Mouse (Mus musculus): ENCODE data around the gene Gpr68.

The Gpr68 gene

DNA sequence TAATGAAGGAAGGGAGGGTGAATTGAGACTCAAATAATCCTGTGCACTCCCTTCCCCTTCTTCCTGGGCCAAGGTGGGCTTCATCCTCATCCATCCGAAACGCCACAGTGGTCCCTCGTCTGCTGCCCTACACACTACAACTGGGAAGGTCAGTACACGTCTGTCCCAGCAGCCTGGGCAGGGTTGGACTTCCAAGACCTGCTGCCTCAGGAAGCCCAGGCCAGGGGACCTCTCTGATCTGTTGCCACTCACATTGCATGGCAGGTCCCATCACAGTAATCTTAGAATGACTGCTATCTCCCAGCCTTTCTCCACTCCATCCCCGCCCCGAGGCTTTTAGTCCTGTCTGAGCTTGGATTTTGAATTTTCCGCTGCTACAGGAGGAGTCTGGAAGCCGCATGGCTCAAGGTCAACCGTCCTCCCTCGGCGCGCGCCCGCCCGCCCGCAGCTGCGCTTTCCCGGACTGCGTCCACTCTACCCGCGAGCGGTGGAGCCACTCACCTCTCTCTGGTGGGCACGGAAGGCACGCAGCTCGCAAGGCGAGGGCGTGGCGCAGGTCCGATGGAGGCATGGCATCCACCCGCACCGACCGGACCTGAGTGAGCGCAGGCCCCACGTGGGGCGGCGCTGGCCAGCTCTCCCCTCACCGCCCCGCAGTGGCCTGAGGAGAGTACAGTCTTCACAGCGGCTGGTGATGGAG is at the start of gene Gpr68:
Gpr68 (minus strand) TSS at position 601 of the 700 bp plus-strand sequence.
- DNase-seq (ENCODE audit: low spot score in 2 of 2) = no peak

DNA sequence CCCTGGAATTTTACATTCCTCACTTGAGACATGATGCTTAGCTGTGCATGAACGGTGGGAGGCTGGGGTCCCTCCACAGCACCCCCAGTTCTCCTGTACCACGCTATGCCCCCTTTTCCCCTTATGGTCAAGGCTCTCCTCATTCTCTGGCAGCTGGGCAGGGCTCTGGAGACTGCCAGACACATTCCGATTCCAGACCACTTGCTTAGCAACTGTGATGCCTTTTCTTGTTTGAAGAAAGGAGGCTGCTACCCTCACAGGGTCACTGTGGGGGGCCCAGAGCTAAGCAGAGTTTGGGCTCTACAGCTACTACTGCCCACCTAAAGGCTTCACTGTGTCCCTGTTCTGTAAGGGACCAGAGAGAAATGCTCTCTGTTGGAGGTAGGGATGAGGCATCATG is 49.3 kb upstream of the Gpr68 start:
- no peak for DNase-seq (ENCODE audit: low spot score in 2 of 2)

DNA sequence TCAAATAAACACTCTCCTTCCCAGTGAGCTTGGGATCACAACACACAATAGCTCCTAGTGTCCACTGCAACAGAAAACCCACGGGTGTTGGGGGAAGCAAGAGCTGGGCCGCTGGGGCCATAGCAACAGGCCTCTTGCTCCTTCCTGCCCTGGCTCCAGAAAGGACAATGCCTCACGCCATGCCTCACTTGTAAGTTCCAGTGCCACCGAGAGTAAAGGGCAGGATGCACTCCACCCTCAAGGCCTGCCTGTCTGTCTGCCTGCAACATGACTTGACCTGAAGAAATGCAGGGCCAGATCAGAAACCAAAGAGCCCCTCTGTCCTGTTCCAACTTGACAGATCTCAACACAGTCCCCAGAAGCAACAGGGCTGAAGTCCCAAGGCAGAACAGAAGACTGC is 48.8 kb upstream of the Gpr68 start:
- DNase-seq (ENCODE audit: low spot score in 2 of 2) = no peak

DNA sequence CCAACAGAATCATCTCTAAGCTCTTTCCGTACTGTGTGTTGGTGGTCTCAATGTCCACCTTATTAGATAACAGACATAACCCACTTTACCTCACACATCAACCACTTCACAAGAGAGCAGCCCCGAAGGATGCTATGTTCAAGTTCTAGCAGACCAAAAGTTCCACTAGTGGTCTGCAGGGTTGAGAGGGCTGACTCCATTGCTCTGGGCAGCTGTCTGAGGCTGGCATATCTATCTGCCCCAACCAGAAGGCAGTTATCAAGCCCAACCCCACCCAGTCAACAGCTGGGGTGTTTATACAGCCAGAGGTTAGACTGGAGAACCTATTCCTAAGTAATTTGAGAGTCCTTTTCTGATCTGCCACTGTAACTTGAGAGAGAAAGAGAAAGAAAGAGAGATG is 48.0 kb upstream of the Gpr68 start:
- peak; percentile 41 to 51 for DNase-seq (ENCODE audit: low spot score in 2 of 2)

DNA sequence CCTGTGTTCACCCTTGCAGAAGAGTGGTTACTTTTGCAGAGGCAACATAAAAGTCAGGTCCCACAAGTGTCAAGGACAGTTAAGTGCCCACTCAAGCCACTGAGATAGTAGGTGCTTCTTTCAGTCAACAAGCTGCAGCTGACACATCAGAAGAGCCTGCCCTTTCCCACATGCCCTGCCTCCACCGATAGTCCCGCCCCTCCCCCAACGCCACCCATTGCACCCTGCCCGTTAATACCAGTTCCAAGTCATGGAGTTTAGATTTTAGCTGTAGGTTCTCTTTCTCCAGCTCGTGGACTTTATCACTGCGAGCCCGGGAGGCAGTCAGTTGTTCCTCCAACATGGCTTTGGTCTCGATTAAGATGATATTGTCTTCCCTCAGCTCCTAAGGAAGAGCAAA is 45.9 kb upstream of the Gpr68 start:
- DNase-seq (ENCODE audit: low spot score in 2 of 2) = peak in 1 of 2 experiments; percentile 36

DNA sequence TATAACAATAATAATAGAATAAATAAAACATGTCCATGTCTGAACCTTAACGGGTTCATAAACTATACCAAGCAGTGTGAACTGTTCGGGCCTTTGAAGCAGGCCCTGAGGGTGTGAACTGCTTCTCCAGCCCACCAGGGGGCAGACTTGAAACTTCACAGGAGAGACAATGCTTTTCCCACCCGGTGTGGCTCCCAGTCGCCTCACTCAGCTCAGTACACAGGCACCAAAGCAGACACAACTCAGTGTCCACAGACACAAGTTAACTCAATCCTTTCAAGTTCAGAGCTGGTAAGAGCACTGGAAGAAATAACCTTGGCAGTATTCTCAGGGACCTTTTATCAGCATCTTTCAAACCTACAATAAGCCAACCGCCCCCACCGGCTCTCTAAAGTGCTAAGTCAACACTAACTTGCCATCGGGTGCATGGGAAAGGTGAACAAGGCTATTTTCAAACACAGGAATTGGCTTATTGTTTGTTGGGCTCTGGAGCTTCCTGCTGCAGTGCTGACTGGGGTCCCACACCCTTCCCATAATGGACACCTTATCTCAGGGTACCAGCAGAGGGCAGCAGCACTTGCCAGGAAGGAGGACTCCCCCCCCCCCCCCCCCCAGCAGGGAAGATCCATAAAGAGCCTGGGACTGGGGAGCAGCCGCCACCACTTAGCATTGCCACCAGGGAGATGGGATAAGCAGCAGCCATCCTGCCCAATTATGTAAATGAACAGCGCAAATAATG is 44.4 kb upstream of the Gpr68 start:
- peak; percentile 65 to 77 for DNase-seq (ENCODE audit: low spot score in 2 of 2)

DNA sequence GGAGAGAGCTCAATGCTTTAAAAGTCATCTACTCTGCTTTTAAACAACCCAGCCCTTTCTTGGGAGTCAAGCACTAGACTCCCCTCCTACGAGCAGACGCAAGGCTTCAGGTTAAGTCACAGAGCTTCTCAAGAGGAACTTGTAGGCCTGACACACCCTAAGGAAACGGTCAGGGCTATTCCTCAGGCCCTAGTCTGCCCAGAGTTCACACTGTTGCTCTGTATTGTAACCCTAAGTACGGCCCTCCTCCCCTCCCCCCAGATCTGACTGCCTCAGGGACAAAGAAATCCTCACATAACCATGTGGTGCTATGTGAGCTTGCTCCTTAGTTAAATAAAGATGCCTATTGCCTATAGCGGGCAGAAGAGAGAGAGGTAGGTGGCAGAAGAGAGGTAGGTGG is 41.1 kb upstream of the Gpr68 start:
- no peak for DNase-seq (ENCODE audit: low spot score in 2 of 2)

DNA sequence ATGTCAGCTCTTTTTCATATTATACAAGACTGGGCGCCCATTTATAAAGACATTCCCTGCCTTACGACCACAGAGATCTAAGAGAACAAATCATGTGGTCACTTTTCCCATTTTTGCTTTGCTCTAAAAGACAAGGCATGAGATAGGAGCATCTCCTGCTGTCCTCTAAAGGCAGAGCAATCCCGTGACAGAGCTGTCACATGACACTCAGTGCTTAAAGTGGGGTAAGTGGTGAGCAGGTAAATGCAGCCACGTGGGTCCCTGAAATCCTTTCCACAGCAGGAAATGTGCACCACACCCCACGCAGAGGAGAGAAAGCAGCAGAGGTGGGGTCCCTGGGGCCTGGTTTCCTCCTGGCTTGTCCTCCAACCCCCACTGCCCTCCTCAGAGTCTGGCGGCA is 40.0 kb upstream of the Gpr68 start:
- DNase-seq (ENCODE audit: low spot score in 2 of 2) = no peak

DNA sequence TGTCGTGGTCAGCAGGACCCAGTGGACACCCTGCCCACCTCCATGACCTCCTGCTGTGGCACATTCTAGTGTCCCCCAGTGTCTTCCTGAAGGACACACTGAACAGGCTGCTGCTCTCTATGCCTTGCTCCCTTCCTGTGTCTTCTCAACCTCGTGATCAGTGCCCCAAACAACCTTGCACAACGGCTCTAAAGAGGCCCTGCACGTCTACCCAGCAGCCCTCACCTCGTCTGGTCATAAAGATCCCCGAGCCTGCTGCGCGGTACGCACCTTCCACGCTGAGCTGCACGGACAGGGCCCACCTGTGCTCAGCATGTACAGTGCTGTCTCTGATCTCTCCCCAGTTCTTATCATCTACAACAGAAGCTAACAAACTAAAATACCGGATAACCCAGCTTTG is 38.0 kb upstream of the Gpr68 start:
- no peak for DNase-seq (ENCODE audit: low spot score in 2 of 2)

DNA sequence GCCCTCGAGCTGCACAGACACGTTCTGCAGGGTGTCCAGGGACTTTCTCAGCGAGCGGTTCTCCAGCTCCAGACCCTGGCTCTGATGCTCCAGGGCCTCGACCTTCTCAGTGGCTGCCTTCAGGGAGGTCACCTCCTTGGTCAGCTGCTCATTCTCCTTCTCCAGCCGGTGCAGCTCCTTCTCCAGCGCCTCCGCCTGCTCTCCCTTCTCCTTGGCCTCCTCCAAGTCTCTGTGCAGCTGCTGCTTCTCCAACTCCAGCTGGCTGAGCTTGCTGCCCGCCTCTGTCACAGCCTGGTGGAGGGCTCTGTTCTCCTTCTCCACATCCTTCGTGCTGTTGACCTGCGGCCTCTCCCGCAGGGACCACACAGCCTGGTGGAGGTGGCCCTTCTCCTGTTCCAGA is 37.5 kb upstream of the Gpr68 start:
- DNase-seq (ENCODE audit: low spot score in 2 of 2) = no peak

DNA sequence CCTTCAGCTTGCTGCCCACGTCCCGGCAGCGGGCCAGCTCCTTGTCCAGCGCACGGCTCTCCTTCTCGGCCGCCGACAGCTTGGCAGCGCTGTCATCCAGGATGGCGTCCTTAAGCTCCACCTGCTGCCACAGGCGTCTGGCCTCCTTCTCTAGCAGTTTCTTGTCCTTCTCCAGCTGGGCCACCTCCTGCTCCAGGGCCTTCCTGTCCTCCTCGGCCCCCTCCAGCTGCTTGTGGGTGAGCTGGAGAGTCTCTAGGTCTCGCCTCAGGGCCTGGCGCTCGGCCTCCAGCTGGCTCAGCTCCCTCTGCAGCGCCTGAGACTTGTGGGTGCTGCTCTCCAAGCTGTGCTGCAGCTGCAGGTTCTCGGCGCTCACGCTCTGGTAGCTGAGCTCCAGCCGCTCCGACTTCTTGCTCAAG is 36.9 kb upstream of the Gpr68 start:
- no peak for DNase-seq (ENCODE audit: low spot score in 2 of 2)

DNA sequence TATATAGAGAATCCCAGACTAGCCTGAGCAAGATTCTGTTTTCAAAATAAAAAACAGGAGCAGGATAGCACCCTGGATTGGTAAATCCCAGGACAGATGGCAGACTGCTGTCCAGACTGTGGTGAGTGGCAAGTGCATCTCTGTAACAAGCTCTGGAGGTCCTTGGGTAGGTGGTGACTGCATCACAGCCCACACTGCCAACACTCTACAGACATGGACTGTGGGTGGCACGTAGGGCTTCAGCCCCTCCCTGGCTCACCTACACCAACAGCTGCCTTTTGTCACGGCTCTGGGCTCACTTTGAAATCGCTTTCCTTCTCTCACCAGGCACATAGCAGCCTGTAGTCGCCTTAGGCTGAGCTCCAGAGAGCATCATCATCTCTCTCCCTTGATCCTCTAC is 35.1 kb upstream of the Gpr68 start:
- DNase-seq (ENCODE audit: low spot score in 2 of 2) = no peak

DNA sequence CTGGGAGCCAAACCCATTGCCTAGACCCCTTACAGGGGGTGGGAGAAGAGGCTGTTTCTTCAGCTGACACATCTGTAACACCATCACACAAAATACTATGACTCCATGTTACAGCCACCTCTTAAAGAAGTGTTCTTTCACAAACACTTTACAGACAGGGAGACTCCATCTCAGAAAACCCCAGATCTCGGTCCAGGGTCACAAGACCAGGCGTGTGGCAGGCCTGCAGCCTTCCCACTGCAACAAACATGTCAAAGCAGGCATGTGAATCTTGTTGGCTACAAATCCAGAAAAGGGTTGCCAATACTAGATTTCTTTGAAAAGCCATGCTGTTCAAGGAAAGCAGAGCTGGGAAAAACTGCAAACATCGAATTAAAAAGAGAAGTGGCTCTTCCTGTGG is 33.4 kb upstream of the Gpr68 start:
- no peak for DNase-seq (ENCODE audit: low spot score in 2 of 2)

DNA sequence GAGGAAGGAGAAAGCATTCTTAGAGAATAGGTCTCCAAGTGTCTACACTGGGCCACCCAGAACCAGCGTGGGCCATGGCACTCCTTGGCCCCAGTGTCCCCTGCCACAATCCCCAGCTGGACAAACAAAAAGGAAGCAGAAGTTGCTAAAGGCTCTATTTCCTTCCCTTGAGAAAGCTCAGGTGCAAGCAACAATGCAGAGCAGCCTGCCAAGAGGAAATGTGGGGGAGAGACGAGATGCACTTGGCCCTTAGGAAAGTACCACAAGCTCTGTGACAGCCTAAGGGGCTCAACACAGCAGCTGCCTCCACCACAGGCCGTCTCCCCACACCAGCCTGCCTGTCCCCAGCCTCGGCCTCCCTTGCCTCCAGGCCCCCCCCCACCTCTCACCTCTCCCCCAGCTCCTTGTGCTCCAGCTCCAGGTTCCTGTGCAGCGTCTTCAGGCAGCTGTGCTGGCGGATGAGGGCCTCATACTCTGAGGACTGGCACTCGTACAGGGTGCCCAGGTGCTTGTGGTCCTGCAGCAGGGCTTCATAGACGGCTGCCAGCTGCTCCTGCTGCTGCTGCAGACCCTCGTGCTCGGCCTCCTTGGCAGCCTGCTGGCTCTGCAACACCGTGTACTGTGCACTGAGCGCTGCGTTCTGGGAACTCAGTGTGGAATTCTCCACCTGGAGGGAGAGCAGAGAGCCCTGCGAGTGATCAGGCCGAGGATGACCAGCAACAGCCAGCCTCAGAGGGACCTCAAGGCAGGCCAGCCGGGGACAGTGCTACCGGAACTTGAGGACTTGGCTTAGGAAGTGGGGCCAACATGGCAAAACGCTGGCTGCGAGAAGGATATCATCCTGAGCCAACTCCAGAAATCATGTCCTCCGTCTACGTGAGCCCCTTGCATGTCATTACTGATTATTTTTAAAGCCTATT is 29.7 kb upstream of the Gpr68 start:
- no peak for DNase-seq (ENCODE audit: low spot score in 2 of 2)

DNA sequence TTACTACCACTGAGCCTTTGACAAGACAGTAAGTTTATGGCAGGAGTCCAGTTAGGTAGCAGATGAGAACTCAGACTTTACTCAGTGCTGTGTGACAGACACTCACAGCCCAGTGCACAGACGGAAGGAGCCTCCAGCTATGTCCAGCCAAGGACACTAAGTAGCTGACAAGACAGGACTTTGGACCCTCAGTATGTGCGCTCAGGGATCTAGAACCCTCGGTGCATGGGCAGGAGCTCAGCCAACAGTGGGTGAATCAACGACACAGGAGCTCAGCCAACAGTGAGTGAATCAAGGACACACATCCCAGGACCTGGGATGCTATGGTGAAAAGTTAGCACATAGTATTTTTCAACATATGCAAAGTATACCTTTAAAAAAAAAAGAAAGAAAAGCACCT is 28.7 kb upstream of the Gpr68 start:
- no peak for DNase-seq (ENCODE audit: low spot score in 2 of 2)

DNA sequence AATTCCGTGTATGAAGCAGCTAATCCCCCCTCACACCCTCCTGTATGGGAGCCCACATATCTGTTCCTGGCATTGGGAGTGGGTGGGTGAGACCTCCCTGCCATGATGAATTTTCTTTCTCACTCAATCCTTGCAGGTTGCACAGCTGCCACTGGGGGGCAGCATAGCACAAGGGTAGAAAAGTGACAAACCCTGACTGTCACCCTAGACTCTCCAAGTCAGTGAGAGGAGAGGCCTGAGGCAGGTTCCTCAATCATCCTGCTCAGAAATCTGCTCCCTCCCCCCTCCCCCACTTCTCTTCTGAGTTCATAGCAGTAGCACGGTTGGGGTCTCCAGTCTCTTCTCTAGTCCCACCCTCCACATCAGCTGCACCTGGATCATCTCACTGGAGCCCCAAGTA is 28.1 kb upstream of the Gpr68 start:
- DNase-seq (ENCODE audit: low spot score in 2 of 2) = peak; percentile 57 to 73

DNA sequence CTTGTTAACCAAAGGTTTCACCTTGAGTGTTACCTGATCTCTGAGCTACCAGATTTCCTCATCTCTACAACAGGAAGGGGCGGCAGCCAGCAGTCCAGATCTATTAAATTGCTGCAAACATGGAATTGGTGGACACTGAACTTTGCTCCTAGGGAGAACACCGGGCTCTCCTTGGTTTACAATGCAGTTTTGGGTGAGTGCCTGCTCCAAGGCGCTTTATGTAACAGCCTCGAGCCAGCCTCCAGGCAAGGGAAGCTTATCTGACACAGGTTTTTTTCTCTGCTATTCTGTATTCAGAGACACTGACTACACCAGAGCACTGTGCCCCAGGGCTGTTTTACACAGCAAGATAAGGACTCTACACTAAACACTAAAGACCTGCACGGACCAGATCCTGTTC is 26.8 kb upstream of the Gpr68 start:
- no peak for DNase-seq (ENCODE audit: low spot score in 2 of 2)

DNA sequence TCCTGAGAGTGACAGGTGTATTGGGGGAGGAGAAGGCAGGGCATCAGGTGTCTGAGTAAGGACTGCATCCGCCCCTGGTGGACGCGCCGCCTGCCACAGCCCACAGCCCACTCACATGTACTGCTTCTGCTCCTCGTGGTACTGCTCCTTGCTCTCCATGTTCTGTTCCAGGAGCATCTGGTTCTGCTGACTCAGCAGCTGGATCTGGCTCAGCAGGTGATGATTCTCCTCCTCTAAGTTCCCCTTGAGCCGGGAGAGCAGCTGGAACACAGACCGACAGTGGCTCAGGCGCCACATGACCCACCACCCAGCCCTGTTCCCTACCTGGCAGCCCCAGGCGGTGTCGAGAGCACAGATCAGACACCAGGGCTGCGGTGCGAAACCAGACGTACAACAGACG is 23.7 kb upstream of the Gpr68 start:
- no peak for DNase-seq (ENCODE audit: low spot score in 2 of 2)

DNA sequence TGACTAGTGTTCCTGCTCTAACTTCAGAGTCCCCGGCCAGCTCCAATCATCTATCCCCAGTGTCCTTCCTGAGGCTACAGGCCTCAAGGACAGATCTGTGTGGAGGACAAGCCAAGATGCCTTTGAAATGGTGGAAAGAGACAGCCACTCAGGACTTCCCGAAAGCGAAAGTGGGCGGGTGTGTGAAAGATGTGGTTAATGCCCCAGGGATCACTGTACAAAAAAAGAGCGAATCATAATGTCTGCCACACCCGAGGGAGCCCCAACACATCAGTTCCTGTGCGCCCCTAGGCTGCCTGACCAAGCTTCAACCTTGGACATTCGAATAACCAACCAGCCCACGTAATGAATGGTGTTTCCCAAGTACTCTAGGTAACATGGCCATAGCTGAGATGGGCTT is 20.3 kb upstream of the Gpr68 start:
- DNase-seq (ENCODE audit: low spot score in 2 of 2) = no peak

DNA sequence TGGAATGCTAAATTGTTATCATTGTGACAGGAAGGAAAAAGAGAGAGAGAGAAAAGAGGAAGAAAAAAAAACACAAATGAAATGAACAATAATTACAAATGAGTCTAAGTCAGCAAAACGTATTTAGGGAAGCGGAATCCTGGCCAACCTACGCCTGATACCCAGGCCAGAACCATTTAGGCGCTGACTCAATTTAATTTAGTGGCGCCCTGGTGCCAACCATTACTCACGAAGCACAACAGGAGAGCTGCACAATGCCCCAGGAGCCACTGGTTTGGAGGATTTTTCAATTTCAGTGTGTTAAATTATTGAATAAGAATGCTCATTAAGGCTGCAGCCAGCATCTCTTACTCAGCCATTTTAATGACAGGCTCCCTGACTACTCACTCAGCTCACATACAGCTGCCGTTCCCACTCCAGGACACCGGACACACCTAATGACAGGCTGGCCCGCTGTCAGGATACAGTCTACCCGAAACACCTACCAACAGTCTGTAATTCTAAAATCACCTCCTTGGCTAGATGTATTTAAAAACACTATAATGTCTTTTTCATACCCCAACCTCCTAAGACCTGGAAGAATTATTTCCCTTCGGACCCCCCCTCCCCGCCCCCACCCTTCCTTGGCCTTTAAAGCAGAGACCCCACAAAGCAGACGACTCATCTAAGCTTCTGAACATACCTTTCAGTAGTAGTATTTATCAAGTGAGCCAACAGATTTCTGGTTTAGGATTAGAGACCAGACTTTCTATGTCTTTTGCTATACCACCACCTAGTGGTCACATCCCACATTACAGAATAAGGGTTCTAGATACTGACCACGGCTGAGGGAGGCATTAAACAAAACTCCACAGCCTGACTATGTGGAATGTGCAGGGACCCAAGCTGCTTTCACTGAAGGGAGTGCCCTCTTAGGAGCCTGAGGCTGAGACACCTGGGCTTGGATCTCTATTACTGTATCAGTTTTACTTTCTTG is 17.9 kb upstream of the Gpr68 start:
- DNase-seq (ENCODE audit: low spot score in 2 of 2) = peak in 1 of 2 experiments; percentile 53

DNA sequence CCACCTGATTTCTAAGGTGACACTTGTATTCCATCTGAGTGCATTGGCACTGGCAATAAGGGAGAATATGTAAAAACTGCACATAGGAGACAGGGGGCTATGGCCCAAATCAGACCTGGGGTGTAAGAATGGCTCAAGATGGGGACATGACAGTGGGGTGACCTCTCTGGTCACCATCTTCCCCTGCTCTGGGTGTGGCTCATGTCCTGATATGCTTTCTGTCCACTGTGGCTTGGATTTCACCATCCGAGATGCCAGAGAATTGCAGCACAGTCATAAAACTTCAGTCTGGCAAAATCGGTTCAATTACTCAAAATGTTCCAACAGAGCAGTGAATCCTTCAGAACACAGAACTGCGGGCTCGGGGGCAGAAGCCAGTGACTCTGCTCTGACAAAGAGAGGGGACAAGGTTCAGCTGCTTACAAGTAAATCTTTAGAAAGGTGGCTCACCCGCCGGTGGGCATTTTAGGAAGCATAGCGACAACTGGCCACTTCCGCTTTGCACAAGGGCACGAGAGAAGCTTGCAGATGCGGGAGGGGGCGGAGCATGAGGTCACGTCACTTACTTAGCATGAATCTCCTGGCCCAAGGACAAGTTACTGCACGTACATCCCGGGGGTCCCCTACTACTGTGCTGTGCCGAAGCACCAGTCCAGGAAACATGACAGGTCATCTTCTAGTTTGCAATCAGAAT is 16.8 kb upstream of the Gpr68 start:
- no peak for DNase-seq (ENCODE audit: low spot score in 2 of 2)

All from spleen, postnatal 14 days (tissue).